Mouse (Mus musculus) adrenal gland, adult 8-10 months (tissue): Measurements from ENCODE around the gene Plcb4. TPM values are rescaled to one million over a fixed set of nuclear protein-coding genes. Genes with fewer than 3 reads are reported as not detected.

Source experiments
- DNase-seq: peaks from one replicate; pipeline ENCODE4 v3.0.0; 2022
- total RNA-seq, 4 experiments: library from RNA; stranded (reverse); gene quantifications; 2 replicates each; pipeline ENCODE4 v1.2.4; 2022

Gene Plcb4
- total RNA-seq, 4 experiments from 2014 or later, result 31.0 to 47.2 (median 37.8) TPM

- DNase-seq, result no peak
Measured at GRCm38 (mm10) chr2:135811453-135812101, 152.8 kb downstream of the Plcb4 start.

GRCm38 (mm10) chr2:135812701-135813246 is 154.0 kb downstream of the Plcb4 start:
- DNase-seq, result no peak

GRCm38 (mm10) chr2:135820691-135821090 is 161.9 kb downstream of the Plcb4 start:
- DNase-seq, result no peak

- no peak for DNase-seq
Measured at GRCm38 (mm10) chr2:135823690-135824089, 164.9 kb downstream of the Plcb4 start.

- no peak for DNase-seq
Measured at GRCm38 (mm10) chr2:135824757-135825156, 165.9 kb downstream of the Plcb4 start.

GRCm38 (mm10) chr2:135825645-135826044 is 166.8 kb downstream of the Plcb4 start:
- no peak for DNase-seq

GRCm38 (mm10) chr2:135826616-135827360 is 168.0 kb downstream of the Plcb4 start:
- DNase-seq, result no peak

- no peak for DNase-seq
Measured at GRCm38 (mm10) chr2:135828446-135828845, 169.6 kb downstream of the Plcb4 start.

GRCm38 (mm10) chr2:135833743-135834142 is 174.9 kb downstream of the Plcb4 start:
- DNase-seq, result no peak

GRCm38 (mm10) chr2:135834435-135834834 is 175.6 kb downstream of the Plcb4 start:
- DNase-seq, result no peak

GRCm38 (mm10) chr2:135835911-135836310 is 177.1 kb downstream of the Plcb4 start:
- no peak for DNase-seq

GRCm38 (mm10) chr2:135836426-135836825 is 177.6 kb downstream of the Plcb4 start:
- DNase-seq, result no peak

GRCm38 (mm10) chr2:135837730-135838129 is 178.9 kb downstream of the Plcb4 start:
- no peak for DNase-seq

- no peak for DNase-seq
Measured at GRCm38 (mm10) chr2:135838135-135838534, 179.3 kb downstream of the Plcb4 start.

- DNase-seq, result no peak
Measured at GRCm38 (mm10) chr2:135838651-135839286, 180.0 kb downstream of the Plcb4 start.

- DNase-seq, result no peak
Measured at GRCm38 (mm10) chr2:135843721-135844120, 184.9 kb downstream of the Plcb4 start.

GRCm38 (mm10) chr2:135846903-135847302 is 188.1 kb downstream of the Plcb4 start:
- DNase-seq, result no peak

- DNase-seq, result no peak
Measured at GRCm38 (mm10) chr2:135847738-135848137, 188.9 kb downstream of the Plcb4 start.

- no peak for DNase-seq
Measured at GRCm38 (mm10) chr2:135848169-135848568, 189.4 kb downstream of the Plcb4 start.

GRCm38 (mm10) chr2:135851964-135852363 is 193.2 kb downstream of the Plcb4 start:
- no peak for DNase-seq

GRCm38 (mm10) chr2:135853085-135853484 is 194.3 kb downstream of the Plcb4 start:
- peak; percentile 25 for DNase-seq

GRCm38 (mm10) chr2:135854059-135854458 is 195.2 kb downstream of the Plcb4 start:
- no peak for DNase-seq

- DNase-seq, result no peak
Measured at GRCm38 (mm10) chr2:135855890-135856490, 197.2 kb downstream of the Plcb4 start.
